Mouse (Mus musculus) layer of hippocampus, postnatal 14 days (tissue): ENCODE measurements around the gene Ddx23. TPM values are rescaled to one million over a fixed set of nuclear protein-coding genes. Genes with fewer than 3 reads are reported as not detected.

Experiments used
- DNase-seq, 2 experiments: peaks; one replicate each; pipeline ENCODE4 v3.0.0; 2021 to 2022; ENCODE audit warnings: low spot score in 2 of 2, mixed read lengths in 1 of 2
- total RNA-seq, 2 experiments: library from RNA; stranded (reverse); gene quantifications; 2 replicates each; pipeline ENCODE4 v1.2.3; 2021

Ddx23 gene
- total RNA-seq, 2 experiments from 2014 or later = 60.3 to 70.2 TPM

GRCm38 (mm10) chr15:98609331-98610130, 53.2 kb downstream of the Ddx23 start, which contains the start of gene Adcy6:
Gene Adcy6 (minus strand): TSS chr15:98610076.
- DNase-seq = peak; percentile 69 to 83

GRCm38 (mm10) chr15:98608784-98609250, 53.9 kb downstream of the Ddx23 start:
- no peak for DNase-seq

- DNase-seq = no peak
Observed at GRCm38 (mm10) chr15:98608058-98608783, 54.5 kb downstream of the Ddx23 start.

GRCm38 (mm10) chr15:98607557-98607956, 55.1 kb downstream of the Ddx23 start:
- DNase-seq = no peak

GRCm38 (mm10) chr15:98606739-98607138, 56.0 kb downstream of the Ddx23 start:
- DNase-seq = no peak

GRCm38 (mm10) chr15:98606051-98606536, 56.6 kb downstream of the Ddx23 start:
- no peak for DNase-seq

GRCm38 (mm10) chr15:98604041-98604575, 58.6 kb downstream of the Ddx23 start:
- no peak for DNase-seq

- no peak for DNase-seq
Observed at GRCm38 (mm10) chr15:98602921-98603458, 59.7 kb downstream of the Ddx23 start.

- DNase-seq = no peak
Observed at GRCm38 (mm10) chr15:98602191-98602881, 60.4 kb downstream of the Ddx23 start.

GRCm38 (mm10) chr15:98601832-98602190, 60.9 kb downstream of the Ddx23 start:
- DNase-seq = no peak

- DNase-seq = no peak
Observed at GRCm38 (mm10) chr15:98600036-98600709, 62.5 kb downstream of the Ddx23 start.

- no peak for DNase-seq
Observed at GRCm38 (mm10) chr15:98596609-98597008, 66.1 kb downstream of the Ddx23 start.

Other genes starting within 250 kb of the Ddx23 start
- not detected for gene Olfr282, start 231.7 kb downstream of the Ddx23 start, total RNA-seq
- gene Olfr281, start 210.3 kb downstream of the Ddx23 start, total RNA-seq = not detected
- not detected for gene OR5BS1P, start 193.0 kb downstream of the Ddx23 start, total RNA-seq
- not detected for gene Lalba, start 180.2 kb downstream of the Ddx23 start, total RNA-seq
- gene Olfr279, start 170.5 kb downstream of the Ddx23 start, total RNA-seq = under 1 TPM; 0.21 to 0.37 TPM
- 10 to 100 TPM; 65.5 to 65.8 TPM for gene Kansl2, start 128.6 kb downstream of the Ddx23 start, total RNA-seq
- gene Ccnt1, start 92.0 kb downstream of the Ddx23 start, total RNA-seq = 10 to 100 TPM; 43.9 to 44.7 TPM
- gene 4930415O20Rik, start 91.9 kb downstream of the Ddx23 start, total RNA-seq = not detected
- 10 to 100 TPM; 45.1 to 45.3 TPM for gene Adcy6, start 52.8 kb downstream of the Ddx23 start, total RNA-seq
- 100 to 1,000 TPM; 159 to 168 TPM for gene Cacnb3, start 32.1 kb downstream of the Ddx23 start, total RNA-seq
- gene Rnd1, start 14.6 kb upstream of the Ddx23 start, total RNA-seq = 10 to 100 TPM; 18.8 to 21.5 TPM
- gene Ccdc65, start 45.3 kb upstream of the Ddx23 start, total RNA-seq = 10 to 100 TPM in 1 of 2 experiments, 1 to 10 TPM in 1; 8.9 to 10.1 TPM
- 1 to 10 TPM; 1.3 to 2.7 TPM for gene Fkbp11, start 65.3 kb upstream of the Ddx23 start, total RNA-seq
- 100 to 1,000 TPM; 791 to 794 TPM for gene Arf3, start 100.3 kb upstream of the Ddx23 start, total RNA-seq
- under 1 TPM; 0.41 to 0.48 TPM for gene Wnt10b, start 115.3 kb upstream of the Ddx23 start, total RNA-seq
- gene Wnt1, start 127.0 kb upstream of the Ddx23 start, total RNA-seq = not detected
- gene Ddn, start 146.6 kb upstream of the Ddx23 start, total RNA-seq = 100 to 1,000 TPM; 747 to 793 TPM
- 10 to 100 TPM; 44.5 to 46.2 TPM for gene Prkag1, start 168.6 kb upstream of the Ddx23 start, total RNA-seq
- 10 to 100 TPM; 71.7 to 83.1 TPM for gene Kmt2d, start 208.3 kb upstream of the Ddx23 start, total RNA-seq
- gene Rhebl1, start 231.6 kb upstream of the Ddx23 start, total RNA-seq = 1 to 10 TPM; 8.1 to 9.3 TPM
- under 1 TPM; 0.31 to 0.35 TPM for gene Dhh, start 235.6 kb upstream of the Ddx23 start, total RNA-seq